Mouse (Mus musculus): Measurements from ENCODE around the gene Olfr641. TPM values are rescaled to one million over a fixed set of nuclear protein-coding genes. Genes with fewer than 3 reads are reported as not detected.

Olfr641 gene
- total RNA-seq (2021): not detected

- DNase-seq (ENCODE audit: low spot score): no peak
- intact Hi-C loops (cut with DNase I): no loop called here
These were observed at the start of gene Olfr641 for GRCm38 (mm10) chr7:104035145-104035544. TSS of gene Olfr641 (plus strand) at chr7:104035445.

- DNase-seq (ENCODE audit: low spot score): no peak
- intact Hi-C loops (cut with DNase I): no loop called here
These were observed 36.8 kb upstream of the Olfr641 start, which contains the start of gene Olfr638 for GRCm38 (mm10) chr7:103998446-103998845. TSS of gene Olfr638 (plus strand) at chr7:103998746.

- intact Hi-C loops (cut with DNase I): no loop called here
These were observed 36.1 kb upstream of the Olfr641 start for GRCm38 (mm10) chr7:103999124-103999523.

GRCm38 (mm10) chr7:104017203-104017602 lies 18.0 kb upstream of the Olfr641 start, which contains the start of gene Olfr639:
TSS of gene Olfr639 (minus strand) at chr7:104017303.
- intact Hi-C loops (cut with DNase I): no loop called here
- no peak for DNase-seq (ENCODE audit: low spot score)

More at GRCm38 (mm10) chr7:103999124-103999523, 36.1 kb upstream of the Olfr641 start:
- no peak for DNase-seq (ENCODE audit: low spot score)

GRCm38 (mm10) chr7:104018953-104019352 lies 16.3 kb upstream of the Olfr641 start:
- intact Hi-C loops (cut with DNase I): no loop called here
- DNase-seq (ENCODE audit: low spot score): no peak

GRCm38 (mm10) chr7:104021651-104022050 lies 13.6 kb upstream of the Olfr641 start:
- intact Hi-C loops (cut with DNase I): no loop called here
- DNase-seq (ENCODE audit: low spot score): no peak

GRCm38 (mm10) chr7:104025473-104025872 lies 9.8 kb upstream of the Olfr641 start, which contains the start of gene Olfr640:
TSS of gene Olfr640 (minus strand) at chr7:104025573.
- intact Hi-C loops (cut with DNase I): no loop called here

GRCm38 (mm10) chr7:104026978-104027377 lies 8.3 kb upstream of the Olfr641 start:
- DNase-seq (ENCODE audit: low spot score): no peak
- intact Hi-C loops (cut with DNase I): no loop called here

More at GRCm38 (mm10) chr7:104025473-104025872, 9.8 kb upstream of the Olfr641 start, which contains the start of gene Olfr640:
- DNase-seq (ENCODE audit: low spot score): no peak

- intact Hi-C loops (cut with DNase I): no loop called here
These were observed 15.5 kb downstream of the Olfr641 start for GRCm38 (mm10) chr7:104050745-104051144.

GRCm38 (mm10) chr7:104052566-104052965 lies 17.3 kb downstream of the Olfr641 start, which contains the start of gene Olfr642:
TSS of gene Olfr642 (minus strand) at chr7:104052666.
- intact Hi-C loops (cut with DNase I): no loop called here
- DNase-seq (ENCODE audit: low spot score): no peak

More at GRCm38 (mm10) chr7:104050745-104051144, 15.5 kb downstream of the Olfr641 start:
- DNase-seq (ENCODE audit: low spot score): no peak

- intact Hi-C loops (cut with DNase I): no loop called here
- DNase-seq (ENCODE audit: low spot score): no peak
These were observed 24.0 kb downstream of the Olfr641 start for GRCm38 (mm10) chr7:104059215-104059614.

- no peak for DNase-seq (ENCODE audit: low spot score)
- intact Hi-C loops (cut with DNase I): no loop called here
These were observed 26.1 kb downstream of the Olfr641 start, which contains the start of gene 4930516K23Rik for GRCm38 (mm10) chr7:104061345-104061744. TSS of gene 4930516K23Rik (minus strand) at chr7:104061445.

- no peak for DNase-seq (ENCODE audit: low spot score)
- intact Hi-C loops (cut with DNase I): no loop called here
These were observed 36.5 kb downstream of the Olfr641 start, which contains the start of gene Olfr644 for GRCm38 (mm10) chr7:104071769-104072168. TSS of gene Olfr644 (minus strand) at chr7:104071869.

- intact Hi-C loops (cut with DNase I): no loop called here
- no peak for DNase-seq (ENCODE audit: low spot score)
These were observed 50.1 kb downstream of the Olfr641 start, which contains the start of gene Olfr645 for GRCm38 (mm10) chr7:104085365-104085764. TSS of gene Olfr645 (minus strand) at chr7:104085465.

Other genes starting within 250 kb of the Olfr641 start
- gene Olfr67, start 243.6 kb upstream of the Olfr641 start, total RNA-seq (2021): not detected
- gene Hbb-bt, start 221.4 kb upstream of the Olfr641 start, total RNA-seq (2021): 1,000 to 10,000 TPM; 1,406 to 3,005 TPM
- over 10,000 TPM in 1 of 2 experiments, 1,000 to 10,000 TPM in 1; 9,976 to 23,536 TPM for gene Hbb-bs, start 207.3 kb upstream of the Olfr641 start, total RNA-seq (2021)
- gene Hbb-bh2, start 194.9 kb upstream of the Olfr641 start, total RNA-seq (2021): not detected
- gene Hbb-bh1, start 192.3 kb upstream of the Olfr641 start, total RNA-seq (2021): not detected
- not detected for gene Hbb-y, start 182.2 kb upstream of the Olfr641 start, total RNA-seq (2021)
- not detected for gene Olfr66, start 149.2 kb upstream of the Olfr641 start, total RNA-seq (2021)
- gene Olfr64, start 141.0 kb upstream of the Olfr641 start, total RNA-seq (2021): not detected
- not detected for gene Olfr65, start 132.0 kb upstream of the Olfr641 start, total RNA-seq (2021)
- not detected for gene Olfr631, start 106.6 kb upstream of the Olfr641 start, total RNA-seq (2021)
- gene Olfr632, start 101.1 kb upstream of the Olfr641 start, total RNA-seq (2021): not detected
- gene Olfr633, start 91.0 kb upstream of the Olfr641 start, total RNA-seq (2021): not detected
- gene Olfr635, start 64.3 kb upstream of the Olfr641 start, total RNA-seq (2021): not detected
- not detected for gene Olfr638, start 36.7 kb upstream of the Olfr641 start, total RNA-seq (2021)
- gene Olfr639, start 18.1 kb upstream of the Olfr641 start, total RNA-seq (2021): not detected
- not detected for gene Olfr640, start 9.9 kb upstream of the Olfr641 start, total RNA-seq (2021)
- not detected for gene Olfr642, start 17.2 kb downstream of the Olfr641 start, total RNA-seq (2021)
- gene 4930516K23Rik, start 26.0 kb downstream of the Olfr641 start, total RNA-seq (2021): not detected
- not detected for gene Olfr644, start 36.4 kb downstream of the Olfr641 start, total RNA-seq (2021)
- gene Olfr645, start 50.0 kb downstream of the Olfr641 start, total RNA-seq (2021): not detected
- not detected for gene Olfr646, start 69.4 kb downstream of the Olfr641 start, total RNA-seq (2021)
- not detected for gene Ubqln5, start 94.4 kb downstream of the Olfr641 start, total RNA-seq (2021)
- not detected for gene Olfr643, start 102.0 kb downstream of the Olfr641 start, total RNA-seq (2021)
- not detected for gene Ubqln3, start 107.8 kb downstream of the Olfr641 start, total RNA-seq (2021)
- not detected for gene Ubqlnl, start 115.1 kb downstream of the Olfr641 start, total RNA-seq (2021)
- not detected for gene Olfm5, start 129.4 kb downstream of the Olfr641 start, total RNA-seq (2021)
- gene Olfr648, start 147.9 kb downstream of the Olfr641 start, total RNA-seq (2021): not detected
- gene Olfr649, start 160.5 kb downstream of the Olfr641 start, total RNA-seq (2021): not detected
- gene Trim6, start 183.3 kb downstream of the Olfr641 start, total RNA-seq (2021): under 1 TPM; 0.47 to 0.73 TPM
- 1 to 10 TPM; 3.9 to 4.1 TPM for gene Trim34a, start 209.0 kb downstream of the Olfr641 start, total RNA-seq (2021)

Measured in heart, postnatal 25 days (tissue).